Mouse (Mus musculus) T-helper 2 cell (primary cell): ENCODE results near the gene Fam3c.

Experiments used
- in situ Hi-C: fragments of 300-600 bp; cut with MboI, MseI; formaldehyde crosslinking; loops from one replicate; pipeline ENCODE4 v1.15.1; 2025; ENCODE audit warnings: high pct_unique_total_duplicates

The Fam3c gene

GRCm38 (mm10) chr6:22356086-22356507 is at the start of gene Fam3c:
Gene Fam3c (minus strand): TSS chr6:22356243.
- in situ Hi-C loops = loop anchor here (5.0 kb wide), 1 partner anchor 51 kb away; no protein-coding TSS in a partner anchor

- in situ Hi-C loops = loop anchor here (5.0 kb wide), 1 partner anchor 48 kb away; the partner anchor contains the start of gene Fam3c
Observed at GRCm38 (mm10) chr6:22405021-22405420, 49.0 kb upstream of the Fam3c start.

- in situ Hi-C loops = no loop called here
Observed at GRCm38 (mm10) chr6:22403736-22404135, 47.7 kb upstream of the Fam3c start.

- in situ Hi-C loops = no loop called here
Observed at GRCm38 (mm10) chr6:22403317-22403716, 47.3 kb upstream of the Fam3c start.

GRCm38 (mm10) chr6:22402548-22403164 is 46.6 kb upstream of the Fam3c start:
- in situ Hi-C loops = no loop called here

- in situ Hi-C loops = no loop called here
Observed at GRCm38 (mm10) chr6:22402037-22402436, 46.0 kb upstream of the Fam3c start.

- in situ Hi-C loops = no loop called here
Observed at GRCm38 (mm10) chr6:22398079-22398774, 42.2 kb upstream of the Fam3c start.

GRCm38 (mm10) chr6:22395207-22395606 is 39.2 kb upstream of the Fam3c start:
- in situ Hi-C loops = no loop called here

- in situ Hi-C loops = no loop called here
Observed at GRCm38 (mm10) chr6:22390654-22391365, 34.8 kb upstream of the Fam3c start.

- in situ Hi-C loops = no loop called here
Observed at GRCm38 (mm10) chr6:22385254-22385870, 29.3 kb upstream of the Fam3c start.

- in situ Hi-C loops = no loop called here
Observed at GRCm38 (mm10) chr6:22380269-22380668, 24.2 kb upstream of the Fam3c start.

GRCm38 (mm10) chr6:22379831-22380230 is 23.8 kb upstream of the Fam3c start:
- in situ Hi-C loops = no loop called here

GRCm38 (mm10) chr6:22378462-22378861 is 22.4 kb upstream of the Fam3c start:
- in situ Hi-C loops = no loop called here

GRCm38 (mm10) chr6:22374791-22375190 is 18.7 kb upstream of the Fam3c start:
- in situ Hi-C loops = no loop called here

- in situ Hi-C loops = no loop called here
Observed at GRCm38 (mm10) chr6:22373476-22373875, 17.4 kb upstream of the Fam3c start.

GRCm38 (mm10) chr6:22366977-22367376 is 10.9 kb upstream of the Fam3c start:
- in situ Hi-C loops = no loop called here

GRCm38 (mm10) chr6:22363590-22363989 is 7.5 kb upstream of the Fam3c start:
- in situ Hi-C loops = no loop called here

GRCm38 (mm10) chr6:22361941-22362340 is 5.9 kb upstream of the Fam3c start:
- in situ Hi-C loops = no loop called here

- in situ Hi-C loops = loop anchor here (5.0 kb wide), 1 partner anchor 48 kb away; no protein-coding TSS in a partner anchor
Observed at GRCm38 (mm10) chr6:22359019-22359418, 3.0 kb upstream of the Fam3c start.

GRCm38 (mm10) chr6:22357351-22357750 is 1.3 kb upstream of the Fam3c start:
- in situ Hi-C loops = loop anchor here (5.0 kb wide), 1 partner anchor 50 kb away; no protein-coding TSS in a partner anchor

- in situ Hi-C loops = loop anchor here (5.0 kb wide), 1 partner anchor 52 kb away; no protein-coding TSS in a partner anchor
Observed at GRCm38 (mm10) chr6:22355396-22356085, 502 bp downstream of the Fam3c start.
